Mouse (Mus musculus) thymus, adult 18-20 months (tissue): ENCODE data around the gene Gm20795.
"Not testable (repeated sequence)": the region's sequence is repeated elsewhere in the genome, so short reads cannot be mapped to it uniquely, and the experiment has no call there.

Source experiments
- DNase-seq, 2 experiments: peaks; one replicate each; pipeline ENCODE4 v3.0.0; 2022; ENCODE audit warnings: mixed read lengths in 2 of 2

Gm20795 gene

DNA sequence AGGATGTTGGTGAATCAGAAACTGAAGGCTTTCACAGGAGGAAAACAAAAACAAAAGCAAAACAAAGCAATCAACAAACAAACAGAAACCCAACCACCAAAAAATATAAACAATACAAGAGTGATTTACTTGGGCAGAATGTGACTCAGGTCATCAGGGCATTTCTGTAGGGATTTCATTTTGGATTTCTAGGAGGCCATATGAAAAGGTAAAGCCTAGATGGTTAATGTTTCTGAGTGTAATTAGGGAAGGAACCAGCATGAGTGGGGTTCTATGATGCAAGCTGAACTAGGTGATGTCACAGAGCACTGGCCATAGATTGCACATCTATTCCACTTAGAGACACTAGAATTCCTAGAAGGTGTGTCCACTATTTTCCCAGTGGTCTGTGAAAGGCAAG lies at the start of gene Gm20795:
Gene Gm20795 (plus strand): TSS at position 301 of the 400 bp plus-strand sequence.
- not testable (repeated sequence) for DNase-seq

DNA sequence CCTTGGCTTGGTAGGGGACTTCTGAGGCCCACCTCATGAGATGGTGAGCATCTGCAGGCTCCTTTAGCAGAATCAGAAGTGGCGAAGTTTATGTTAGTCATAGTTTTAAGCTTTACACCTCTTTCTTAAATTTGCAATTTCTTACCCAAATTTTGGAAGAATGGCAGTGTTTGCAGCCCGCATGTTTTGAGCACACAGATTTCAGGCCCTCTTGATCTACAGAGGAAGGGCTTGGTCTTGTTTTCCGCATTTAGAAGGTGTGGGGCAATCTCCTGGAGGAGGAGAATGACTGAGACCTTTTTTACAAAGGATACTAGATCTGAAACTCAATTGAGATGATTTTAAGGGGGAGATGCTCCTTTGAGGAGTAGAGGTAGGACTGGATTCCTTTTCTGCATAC lies 29.0 kb upstream of the Gm20795 start, which contains the start of gene Gm21797:
Gene Gm21797 (minus strand): TSS at position 101 of the 400 bp plus-strand sequence.
- not testable (repeated sequence) for DNase-seq
